Mouse (Mus musculus) cortical plate, adult 2 months (tissue): ENCODE data around the gene Ebf1.

Experiments used
- CTCF ChIP-seq: fragments of 200-500 bp; IDR thresholded peaks from 2 replicates; pipeline ENCODE4 v1.5.1; 2011; ENCODE audit warnings: mild to moderate bottlenecking, control low read depth, low read length; ENCODE audit not compliant: insufficient read depth; ENCODE audit errors: extremely low read depth
- POLR2A ChIP-seq: fragments of 200-500 bp; IDR thresholded peaks from 2 replicates; pipeline ENCODE4 v1.6.1; 2011; ENCODE audit warnings: mild to moderate bottlenecking, low read length, control low read depth; ENCODE audit not compliant: insufficient read depth; ENCODE audit errors: extremely low read depth

DNA sequence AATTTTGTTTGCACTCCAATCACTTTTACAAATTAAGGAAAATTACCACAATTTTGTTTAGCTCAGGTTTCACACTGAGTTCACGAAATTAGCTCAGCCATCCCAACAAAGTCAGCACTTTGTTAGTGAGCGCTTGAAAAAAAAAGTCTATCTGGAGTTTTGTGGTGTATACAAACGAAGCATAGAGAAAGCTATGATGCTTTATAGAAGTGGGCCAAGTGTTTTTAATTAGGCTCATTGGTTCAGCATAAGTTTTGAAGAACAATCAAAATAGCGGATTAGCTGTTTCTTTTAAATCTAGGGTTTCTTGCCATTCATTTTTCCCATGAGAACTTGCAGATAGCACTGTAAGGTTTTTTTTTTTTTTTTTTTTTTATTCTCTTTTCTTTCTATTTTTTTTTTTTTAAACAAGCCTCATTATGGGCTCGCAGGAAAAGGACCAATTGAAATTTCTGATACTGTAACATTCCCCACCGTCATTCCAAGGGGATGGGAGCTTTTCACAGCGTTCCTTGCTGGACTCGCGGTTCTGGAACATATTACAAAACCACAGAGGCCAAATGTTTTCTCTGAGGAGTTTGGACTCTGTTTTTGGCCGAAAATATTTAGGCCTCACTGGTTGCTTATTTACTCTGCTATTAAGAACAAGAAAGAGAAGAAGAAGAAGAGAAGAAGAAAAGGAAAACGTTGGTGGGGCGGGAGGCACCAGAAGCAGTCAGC is 308.8 kb downstream of the Ebf1 start:
- TF ChIP-seq CTCF (no peak), POLR2A (no peak)
